Mouse (Mus musculus): ENCODE results near the gene Gm10100.
"Not testable (repeated sequence)": the region's sequence is repeated elsewhere in the genome, so short reads cannot be mapped to it uniquely, and the experiment has no call there.

Gene Gm10100

DNA sequence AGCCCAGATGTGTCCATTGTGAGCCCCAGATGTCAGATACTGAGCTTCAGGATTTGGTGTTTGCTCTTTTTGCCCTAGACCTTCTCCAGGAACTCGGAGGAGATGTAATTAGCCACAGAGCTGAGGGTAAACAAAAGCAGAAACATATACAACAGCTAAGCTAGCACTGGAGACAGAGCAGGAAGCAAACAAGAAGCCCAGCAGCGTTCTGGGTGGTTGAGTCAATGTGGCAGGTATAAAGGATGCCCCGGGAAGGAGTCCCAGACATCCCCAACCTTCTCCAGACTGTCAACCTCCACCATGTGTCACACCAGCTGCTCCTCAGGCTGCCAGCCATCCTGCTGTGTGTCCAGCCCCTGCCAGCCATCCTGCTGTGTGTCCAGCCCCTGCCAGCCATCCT is at the start of gene Gm10100:
Gene Gm10100 (plus strand): TSS at position 301 of the 400 bp plus-strand sequence.
- DNase-seq: no peak

DNA sequence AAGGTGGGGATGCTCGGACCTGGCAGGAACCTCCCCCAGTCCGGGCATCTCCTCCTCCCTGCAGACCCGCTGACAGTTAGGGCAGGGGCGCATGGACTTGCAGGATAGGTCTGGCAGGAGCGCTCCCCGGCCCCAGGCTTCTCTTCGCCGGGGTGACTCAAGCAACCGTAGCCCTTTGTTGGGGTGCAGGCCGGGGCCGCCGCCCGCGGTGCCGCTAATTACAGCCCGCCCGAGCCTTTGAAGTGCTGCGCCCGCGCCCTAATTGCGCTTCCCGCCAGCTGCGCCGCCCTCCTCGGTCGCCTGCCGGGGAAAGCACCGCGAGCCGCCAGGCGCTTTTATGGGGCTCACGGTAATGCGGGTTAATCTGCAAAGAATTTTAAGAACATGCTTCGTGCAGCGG is 48.7 kb upstream of the Gm10100 start:
- DNase-seq: no peak

- DNase-seq: no peak
These were observed 43.3 kb upstream of the Gm10100 start for GRCm38 (mm10) chr10:77682994-77683393.

DNA sequence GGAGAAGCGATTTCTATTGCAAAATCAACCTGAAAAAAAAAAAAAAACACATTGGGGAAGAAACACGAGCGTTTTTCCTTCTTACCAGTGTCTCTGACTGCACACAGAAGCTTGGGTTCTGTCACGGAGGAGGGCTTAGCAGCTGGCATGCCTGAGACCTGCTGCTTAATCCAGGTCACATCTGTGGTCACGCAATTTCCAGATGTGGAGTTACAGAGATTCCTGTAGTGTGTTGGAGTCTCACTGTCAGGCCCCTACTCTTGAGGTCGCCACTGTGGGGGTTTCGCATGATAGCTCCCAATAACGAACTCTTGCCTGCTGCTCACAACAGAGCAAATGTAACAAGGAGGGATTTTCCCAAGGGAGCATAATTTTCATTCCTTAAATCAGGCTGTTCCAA is 42.1 kb upstream of the Gm10100 start:
- no peak for DNase-seq

- DNase-seq: no peak
These were observed 40.2 kb upstream of the Gm10100 start, which contains the start of gene Tspear for GRCm38 (mm10) chr10:77685895-77686664. Gene Tspear, plus strand, starts transcription at chr10:77686569.

GRCm38 (mm10) chr10:77687021-77687420 is 39.3 kb upstream of the Gm10100 start:
- DNase-seq: no peak

DNA sequence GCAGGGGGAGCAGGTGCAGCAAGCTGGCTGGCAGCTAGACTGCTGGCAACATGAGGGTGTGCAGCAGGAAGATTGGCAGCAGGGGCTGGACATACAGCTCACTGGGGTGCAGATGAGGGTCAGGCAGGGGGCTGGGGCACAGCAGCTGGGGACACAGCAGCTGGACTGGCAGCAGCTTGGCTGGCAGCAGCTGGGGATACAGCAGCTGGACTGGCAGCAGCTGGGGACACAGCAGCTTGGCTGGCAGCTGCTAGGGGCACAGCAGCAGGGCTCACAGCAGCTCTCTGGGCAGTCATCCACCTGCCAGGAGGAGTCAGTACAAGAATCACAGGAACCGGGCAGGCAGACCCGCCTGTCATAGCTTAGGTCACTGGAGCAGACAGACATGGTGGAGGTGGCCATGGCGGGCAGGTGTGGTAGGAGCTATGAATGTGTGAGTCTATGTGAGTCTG is 35.9 kb upstream of the Gm10100 start, which contains the start of gene Gm19402:
Gene Gm19402 (minus strand): TSS at position 402 of the 452 bp plus-strand sequence.
- DNase-seq: not testable (repeated sequence)

DNA sequence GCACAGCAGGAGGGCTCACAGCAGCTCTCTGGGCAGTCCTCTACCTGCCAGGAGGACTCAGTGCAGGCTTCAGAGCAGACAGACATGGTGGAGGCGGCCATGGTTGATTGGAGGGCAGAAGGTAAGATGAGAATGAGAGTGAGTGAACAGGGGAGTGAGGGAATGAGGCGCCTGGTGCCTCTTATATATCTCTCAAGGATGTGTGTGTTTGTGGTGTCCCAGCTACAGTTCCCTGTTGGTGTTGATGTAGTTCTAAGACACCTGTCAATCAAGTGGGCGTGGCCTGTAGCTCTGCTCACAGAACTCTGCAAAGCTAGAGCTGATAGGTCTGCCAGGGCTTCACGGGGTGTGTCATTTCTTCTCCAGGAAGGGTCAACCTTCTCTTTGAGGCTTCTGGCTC is 29.2 kb upstream of the Gm10100 start, which contains the start of gene Gm9508:
Gene Gm9508 (minus strand): TSS at position 101 of the 400 bp plus-strand sequence.
- DNase-seq: no peak

GRCm38 (mm10) chr10:77706326-77706725 is 20.0 kb upstream of the Gm10100 start, which contains the start of gene Gm10272:
Gene Gm10272, plus strand, starts transcription at chr10:77706626.
- DNase-seq: no peak

DNA sequence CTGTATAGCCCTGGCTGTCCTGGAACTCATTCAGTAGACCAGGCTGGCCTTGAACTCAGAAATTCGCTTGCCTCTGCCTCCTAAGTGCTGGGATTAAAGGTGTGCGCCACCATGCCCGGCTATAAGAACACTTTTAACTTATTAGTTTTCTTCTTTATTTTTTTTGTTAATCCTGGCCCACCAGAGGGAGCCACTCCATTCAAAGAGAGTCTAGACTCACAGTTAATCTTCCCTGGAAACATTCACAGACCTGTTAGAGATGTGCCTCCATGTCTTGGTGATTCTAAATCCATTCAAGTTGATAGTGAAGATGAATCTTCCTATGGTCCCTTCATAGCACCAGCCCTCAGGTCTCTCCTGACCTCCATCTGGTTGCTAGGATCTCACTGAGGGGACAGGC is 16.5 kb upstream of the Gm10100 start:
- no peak for DNase-seq

DNA sequence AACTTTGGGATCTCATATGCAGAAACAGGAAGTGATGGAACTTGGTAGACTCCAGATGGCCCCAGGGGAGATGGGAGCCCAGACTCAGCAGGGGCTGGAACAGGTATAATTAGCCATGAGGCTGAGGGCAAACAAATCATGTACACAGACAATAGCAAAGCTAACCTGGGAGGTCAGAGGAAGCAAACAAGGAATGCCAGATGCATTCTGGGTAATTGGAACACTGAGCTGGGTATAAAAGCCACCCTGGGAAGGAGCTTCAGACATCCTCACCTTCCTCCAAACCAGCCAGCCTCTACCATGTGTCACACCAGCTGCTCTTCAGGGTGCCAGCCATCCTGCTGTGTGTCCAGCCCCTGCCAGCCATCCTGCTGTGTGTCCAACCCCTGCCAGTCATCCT is 15.1 kb upstream of the Gm10100 start, which contains the start of gene Gm10024:
Gene Gm10024 (plus strand): TSS at position 301 of the 400 bp plus-strand sequence.
- not testable (repeated sequence) for DNase-seq

- no peak for DNase-seq
These were observed 12.6 kb upstream of the Gm10100 start for GRCm38 (mm10) chr10:77713734-77714133.

DNA sequence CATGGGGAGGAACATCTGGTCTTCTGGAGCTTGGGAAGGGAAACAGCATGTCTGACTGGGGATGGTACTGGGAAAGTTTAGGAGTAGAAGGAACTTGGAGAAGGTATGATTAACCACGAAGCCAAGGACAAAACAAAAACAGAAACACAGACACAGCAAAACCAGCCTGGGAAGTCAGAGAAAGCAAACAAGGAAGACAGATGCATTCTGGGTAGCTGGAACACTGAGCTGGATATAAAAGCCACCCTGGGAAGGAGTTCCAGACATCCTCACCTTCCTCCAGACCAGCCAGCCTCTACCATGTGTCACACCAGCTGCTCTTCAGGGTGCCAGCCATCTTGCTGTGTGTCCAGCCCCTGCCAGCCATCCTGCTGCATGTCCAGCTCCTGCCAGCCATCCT is 10.8 kb upstream of the Gm10100 start, which contains the start of gene Gm10142:
Gene Gm10142 (plus strand): TSS at position 301 of the 400 bp plus-strand sequence.
- no peak for DNase-seq

DNA sequence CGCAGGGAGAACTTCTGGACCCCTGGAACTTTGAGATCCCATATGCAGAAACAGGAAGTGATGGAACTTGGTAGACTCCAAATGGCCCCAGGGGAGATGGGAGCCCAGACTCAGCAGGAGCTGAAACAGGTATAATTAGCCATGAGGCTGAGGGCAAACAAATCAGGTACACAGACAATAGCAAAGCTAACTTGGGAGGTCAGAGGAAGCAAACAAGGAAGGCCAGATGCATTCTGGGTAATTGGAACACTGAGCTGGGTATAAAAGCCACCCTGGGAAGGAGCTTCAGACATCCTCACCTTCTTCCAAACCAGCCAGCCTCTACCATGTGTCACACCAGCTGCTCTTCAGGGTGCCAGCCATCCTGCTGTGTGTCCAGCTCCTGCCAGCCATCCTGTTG is 6.0 kb upstream of the Gm10100 start, which contains the start of gene Krtap12-1:
Gene Krtap12-1 (plus strand): TSS at position 301 of the 400 bp plus-strand sequence.
- DNase-seq: not testable (repeated sequence)

GRCm38 (mm10) chr10:77724855-77725254 is 1.4 kb upstream of the Gm10100 start:
- DNase-seq: no peak

DNA sequence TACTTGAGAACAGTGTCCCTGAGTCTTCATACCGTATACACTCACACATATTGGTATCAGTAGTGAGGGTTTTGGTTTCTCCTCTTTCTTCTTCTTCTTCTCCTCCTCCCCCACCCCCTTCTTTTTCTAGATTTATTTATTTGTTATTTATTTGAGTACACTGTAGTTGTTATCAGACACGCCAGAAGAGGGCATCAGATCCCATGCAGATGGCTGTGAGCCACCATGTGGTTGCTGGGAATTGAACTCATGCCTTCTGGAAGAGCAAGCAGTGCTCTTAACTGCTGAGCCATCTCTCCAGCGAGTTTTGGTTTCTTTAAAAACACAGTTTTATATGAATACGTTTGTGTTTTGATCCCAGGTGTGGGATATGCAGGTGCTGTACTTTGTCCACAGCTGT is 2.0 kb downstream of the Gm10100 start:
- DNase-seq: no peak

GRCm38 (mm10) chr10:77729241-77729640 is 3.0 kb downstream of the Gm10100 start:
- DNase-seq: no peak

DNA sequence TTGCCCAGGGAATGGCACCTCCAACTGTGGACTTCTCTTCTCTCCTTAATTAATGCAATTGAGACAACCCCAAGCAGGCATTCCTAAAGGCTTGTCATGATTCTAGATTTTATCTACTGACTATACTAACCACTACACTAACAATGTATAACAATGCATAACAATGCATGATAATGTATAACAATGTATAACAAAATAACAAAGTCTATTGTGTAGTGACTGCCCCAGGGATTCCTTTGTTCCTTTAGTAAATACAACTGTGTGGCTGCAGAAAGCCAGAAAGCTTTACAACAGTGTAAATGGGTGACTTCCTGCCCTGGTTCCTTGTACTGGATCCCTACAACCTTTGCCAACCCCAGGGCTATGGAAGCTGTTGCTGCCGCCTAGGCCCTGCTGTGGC is 9.6 kb downstream of the Gm10100 start:
- DNase-seq: no peak

- no peak for DNase-seq
These were observed 12.6 kb downstream of the Gm10100 start for GRCm38 (mm10) chr10:77738929-77739328.

DNA sequence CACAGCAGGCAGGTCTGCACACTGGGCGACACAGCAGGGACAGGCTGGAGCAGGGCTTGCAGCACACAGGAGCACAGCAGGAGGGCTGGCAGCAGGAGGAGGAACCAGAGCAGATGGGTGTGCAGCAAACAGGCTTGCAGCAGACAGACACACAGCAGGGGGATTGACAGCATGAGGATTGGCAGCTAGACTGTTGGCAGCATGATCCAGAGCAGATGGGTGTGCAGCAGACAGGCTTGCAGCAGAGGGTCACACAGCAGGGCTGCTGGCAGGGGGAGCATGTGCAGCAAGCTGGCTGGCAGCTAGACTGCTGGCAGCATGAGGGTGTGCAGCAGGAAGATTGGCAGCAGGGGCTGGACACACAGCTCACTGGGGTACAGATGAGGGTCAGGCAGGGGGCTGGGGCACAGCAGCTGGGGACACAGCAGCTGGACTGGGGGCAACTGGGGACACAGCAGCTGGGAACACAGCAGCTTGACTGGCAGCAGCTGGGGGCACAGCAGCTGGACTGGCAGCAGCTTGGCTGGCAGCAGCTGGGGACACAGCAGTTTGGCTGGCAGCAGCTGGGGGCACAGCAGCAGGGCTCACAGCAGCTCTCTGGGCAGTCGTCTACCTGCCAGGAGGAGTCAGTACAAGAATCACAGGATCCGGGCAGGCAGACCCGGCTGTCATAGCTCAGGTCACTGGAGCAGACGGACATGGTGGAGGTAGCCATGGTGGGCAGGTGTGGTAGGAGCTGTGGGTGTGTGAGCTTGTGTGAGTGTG is 15.8 kb downstream of the Gm10100 start, which contains the start of gene Gm18596:
Gene Gm18596 (minus strand): TSS at position 715 of the 765 bp plus-strand sequence.
- not testable (repeated sequence) for DNase-seq

DNA sequence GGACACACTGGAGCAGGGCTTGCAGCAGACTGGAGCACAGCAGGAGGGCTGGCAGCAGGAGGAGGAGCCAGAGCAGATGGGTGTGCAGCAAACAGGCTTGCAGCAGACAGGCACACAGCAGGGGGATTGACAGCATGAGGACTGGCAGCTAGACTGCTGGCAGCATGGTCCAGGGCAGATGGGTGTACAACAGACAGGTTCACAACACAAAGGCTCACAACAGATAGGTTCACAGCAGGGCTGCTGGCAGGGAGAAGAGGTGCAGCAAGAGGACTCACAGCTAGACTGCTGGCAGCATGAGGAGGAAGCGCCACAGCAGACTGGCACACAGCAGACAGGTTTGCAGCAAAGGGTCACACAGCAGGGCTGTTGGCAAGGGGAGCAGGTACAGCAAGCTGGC is 24.4 kb downstream of the Gm10100 start:
- not testable (repeated sequence) for DNase-seq

DNA sequence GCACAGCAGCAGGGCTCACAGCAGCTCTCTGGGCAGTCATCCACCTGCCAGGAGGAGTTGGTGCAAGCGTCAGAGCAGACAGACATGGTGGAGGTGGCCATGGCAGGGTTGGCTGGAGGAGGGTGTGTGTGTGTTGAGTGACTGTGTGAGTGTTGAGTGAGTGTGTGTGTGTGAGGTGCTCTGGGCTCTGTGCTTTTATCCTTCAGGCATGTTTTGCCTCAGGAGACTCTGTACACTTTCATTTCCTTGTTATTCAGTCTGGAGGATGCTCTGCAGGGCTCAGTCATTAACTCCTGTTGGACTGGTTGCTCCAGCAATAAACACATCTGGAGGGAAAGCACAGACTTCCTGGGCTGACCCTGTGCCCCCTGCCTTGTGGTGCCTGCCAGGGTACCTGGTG is 25.0 kb downstream of the Gm10100 start, which contains the start of gene Gm9736:
Gene Gm9736 (minus strand): TSS at position 101 of the 400 bp plus-strand sequence.
- not testable (repeated sequence) for DNase-seq

DNA sequence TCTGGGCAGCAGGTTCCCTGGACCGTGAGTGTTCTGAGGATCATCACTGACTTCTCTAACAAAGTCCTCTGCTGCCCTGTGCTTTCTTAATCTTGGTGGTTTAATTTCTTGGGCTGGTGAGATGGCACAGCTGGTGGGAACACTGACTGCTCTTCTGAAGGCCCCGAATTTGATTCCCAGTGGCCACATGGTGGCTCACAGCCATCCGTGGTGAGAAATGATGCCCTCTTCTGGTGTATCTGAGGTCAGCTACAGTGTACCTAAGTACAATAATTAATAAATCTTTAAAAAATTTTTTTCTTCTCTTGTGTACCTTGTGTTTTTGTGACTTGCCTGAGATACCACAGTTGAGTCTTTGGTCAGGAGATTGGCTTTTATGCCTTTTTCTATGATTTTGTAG is 26.0 kb downstream of the Gm10100 start:
- not testable (repeated sequence) for DNase-seq

Data from layer of hippocampus, adult 9-11 months (tissue).